11 mouse cellular contexts compared by ENCODE assay signal in genomic region chr16:50293502-50294228, GRCm38 (mm10).
DNase-seq lines count a peak whose midpoint lies in the region; ATAC-seq and TF ChIP-seq lines count a peak whose summit lies in the region.
"Had no signal": no experiment of that assay in that cellular context is flagged by ENCODE, and none has a peak within 500 bp of the region (broad histone marks: within the 10 kb centered on the region; RNA-seq: fewer than 3 reads in every experiment).

No protein-coding gene starts in this region.

- no peaks in the 10 kb centered on the region for H3K9me3 ChIP-seq in lung, postnatal 0 days (ENCODE audit: low read length)
- H3K9me3 ChIP-seq: lung, embryonic 15.5 days had no signal

- H3K27me3 ChIP-seq in lung, postnatal 0 days (replicated peaks; ENCODE audit: insufficient read depth, low read length), result no peaks in the 10 kb centered on the region
- no peaks in the 10 kb centered on the region for H3K27me3 ChIP-seq in Patski
- H3K27me3 ChIP-seq: lung, embryonic 15.5 days had no signal

- POLR2A ChIA-PET in Patski (lab: Charles Lee), result no interaction called here

- peak; percentile 46 for TF ChIP-seq CTCF in gastrocnemius, adult 2 months (IDR thresholded peaks at IDR 0.05)
- peak; percentile 61 for TF ChIP-seq CTCF in lung, postnatal 0 days (IDR thresholded peaks at IDR 0.05)
- TF ChIP-seq CTCF in Patski (IDR thresholded peaks at IDR 0.05), result peak; percentile 62

- no peak for DNase-seq in gastrocnemius, adult 2 months
- DNase-seq in gastrocnemius, postnatal 14 days, result no peak
- peak; percentile 47 for DNase-seq in lung, postnatal 0 days (ENCODE audit: low spot score)
- DNase-seq in lung, postnatal 4 days, result no peak
- no peak for DNase-seq in Patski (ENCODE audit: low read depth, low spot score)
- no peak for DNase-seq in Muller cell, postnatal 12 days (ENCODE audit: inconsistent ontology term)
- DNase-seq: heart, adult 18-20 months; thymus, postnatal 4 days had no signal

- no peak overlapping the region for H3K27ac ChIP-seq in gastrocnemius, adult 2 months
- no peak overlapping the region for H3K27ac ChIP-seq in lung, postnatal 0 days (ENCODE audit: low read length)
- H3K27ac ChIP-seq: lung, embryonic 15.5 days had no signal

- no peaks in the 10 kb centered on the region for H3K4me1 ChIP-seq in lung, postnatal 0 days (ENCODE audit: insufficient read depth, low read depth, low read length)
- H3K4me1 ChIP-seq: lung, embryonic 15.5 days had no signal

- H3K36me3 ChIP-seq in lung, postnatal 0 days (ENCODE audit: insufficient read depth, low read length), result no peaks in the 10 kb centered on the region
- H3K36me3 ChIP-seq: lung, embryonic 15.5 days had no signal

- no peak for TF ChIP-seq EP300 in lung, postnatal 0 days (IDR thresholded peaks at IDR 0.05)

- no peak overlapping the region for H3K4me3 ChIP-seq in gastrocnemius, adult 2 months
- no peak overlapping the region for H3K4me3 ChIP-seq in lung, postnatal 0 days (ENCODE audit: low read depth, low read length)
- H3K4me3 ChIP-seq: lung, embryonic 15.5 days had no signal

- CTCF ChIA-PET in Patski (lab: Charles Lee), result interaction anchor here (0.9 to 2.0 kb wide), 4 partner anchors 11 to 39 kb away, joined by 3 to 6 read pairs (median 4); no protein-coding TSS in a partner anchor

- ATAC-seq in lung, postnatal 0 days, result no peak
- peak; percentile 60 for ATAC-seq in Patski
- ATAC-seq in megakaryocyte-erythroid progenitor cell, adult 5-6 weeks (replicated peaks; ENCODE audit: low FRiP score, low TSS enrichment, poor library complexity, severe bottlenecking), result peak; percentile 54
- no peak for ATAC-seq in activated CD4-positive, CD25-positive, alpha-beta regulatory T cell, adult 4 months

- no peak overlapping the region for H3K4me2 ChIP-seq in lung, postnatal 0 days (replicated peaks; ENCODE audit: low read depth, low read length)
- H3K4me2 ChIP-seq: lung, embryonic 15.5 days had no signal

- no peak overlapping the region for H3K9ac ChIP-seq in lung, postnatal 0 days (replicated peaks; ENCODE audit: low read depth)
- H3K9ac ChIP-seq: lung, embryonic 15.5 days had no signal

- in situ Hi-C loops in Patski (cut with MboI; ENCODE audit: low pct_unique_long_range_greater_than_20kb), result no loop called here

- 70% methylated on average over 4 of the region's 4 CpGs for WGBS in lung, postnatal 0 days

- intact Hi-C loops in gastrocnemius, adult 2 months (cut with DNase I), result no loop called here
- intact Hi-C loops in gastrocnemius, postnatal 14 days (cut with DNase I; ENCODE audit: low total_unique reads), result no loop called here

Comparison
In these comparisons a context has a peak if more than half of its experiments do, and no peak if none do; other contexts are left out.
1. ATAC-seq: peak in Patski (single experiment) and megakaryocyte-erythroid progenitor cell, adult 5-6 weeks (single experiment); none in lung, postnatal 0 days (single experiment) and activated CD4-positive, CD25-positive, alpha-beta regulatory T cell, adult 4 months (single experiment).
2. Peak in every context shown above with its lines, with median percentiles within 50 percentile points of each other: CTCF ChIP-seq.